Mouse (Mus musculus): ENCODE measurements around the gene Rnf187.

DNA sequence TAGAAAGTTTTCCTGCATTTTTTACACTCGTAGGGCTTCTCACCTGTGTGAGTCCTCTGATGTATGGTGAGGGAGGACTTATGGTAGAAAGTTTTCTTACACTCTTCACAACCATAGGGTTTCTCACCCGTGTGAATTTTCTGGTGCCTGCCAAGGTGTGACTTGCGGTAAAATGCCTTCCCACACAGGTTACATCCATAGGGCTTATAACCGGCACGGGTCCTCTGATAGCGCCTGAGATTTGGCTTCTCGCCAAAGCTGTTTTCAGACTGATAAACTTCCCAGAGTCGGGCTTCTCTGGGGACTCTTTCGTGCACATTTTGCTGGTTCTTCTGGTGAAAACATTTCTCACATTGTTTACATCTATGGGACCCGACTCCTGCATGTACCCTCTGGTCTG, 48.2 kb downstream of the Rnf187 start:
- TF ChIP-seq CTCF (IDR thresholded peaks at IDR 0.05; ENCODE audit: extremely low read depth, insufficient read length, insufficient replicate concordance, low read depth, low read length), result no peak
- TF ChIP-seq POLR2A (IDR thresholded peaks at IDR 0.05; ENCODE audit: low read depth, low read length), result no peak

Measured in small intestine, adult 2 months (tissue).